8 mouse cellular contexts compared by ENCODE assay signal in genomic region chr7:81208944-81209343, GRCm38 (mm10). TPM values are rescaled to one million over a fixed set of nuclear protein-coding genes. Genes with fewer than 3 reads are reported as not detected.
DNase-seq lines count a peak whose midpoint lies in the region; TF ChIP-seq lines count a peak whose summit lies in the region.

No protein-coding gene starts in this region.

- no peaks in the 10 kb centered on the region for H3K9me3 ChIP-seq in ES-Bruce4 (replicated peaks; ENCODE audit: control insufficient read depth, insufficient read depth, low read length, poor library complexity, severe bottlenecking)

- H3K36me3 ChIP-seq in ES-Bruce4 (ENCODE audit: control insufficient read depth, insufficient read depth, low read length, poor library complexity, severe bottlenecking), result no peaks in the 10 kb centered on the region

- peak; percentile 18 to 30 for DNase-seq in cerebellum, adult 2 months
- no peak for DNase-seq in cerebellum, adult 11-12 months
- DNase-seq in c-Kit-positive CD71-positive TER-119-positive erythroid progenitor cells, embryonic 14.5 days (ENCODE audit: low spot score), result peak; percentile 13
- peak; percentile 66 to 79 for DNase-seq in heart, postnatal 36 days
- DNase-seq in left cerebral cortex, postnatal 36 days (ENCODE audit: low spot score in 2 of 2), result peak; percentile 27 to 33
- peak; percentile 28 for DNase-seq in ovary, adult 18-20 months (ENCODE audit: low spot score)
- DNase-seq in thymus, postnatal 0 days (ENCODE audit: low spot score), result peak; percentile 57

- no peak overlapping the region for H3K4me3 ChIP-seq in cerebellum, adult 2 months (replicated peaks; ENCODE audit: insufficient read depth, low read depth, low read length)
- no peak overlapping the region for H3K4me3 ChIP-seq in ES-Bruce4 (ENCODE audit: low read depth, low read length)

- TF ChIP-seq POLR2A in cerebellum, adult 2 months (IDR thresholded peaks at IDR 0.05; ENCODE audit: borderline replicate concordance, insufficient read depth, low read length), result no peak
- no peak for TF ChIP-seq POLR2A in ES-Bruce4 (IDR thresholded peaks at IDR 0.05; ENCODE audit: insufficient read depth, low read length)

- no peak for TF ChIP-seq EP300 in ES-Bruce4 (IDR thresholded peaks at IDR 0.05; ENCODE audit: insufficient read depth, low read depth, low read length)

- TF ChIP-seq CTCF in cerebellum, adult 2 months (IDR thresholded peaks at IDR 0.05; ENCODE audit: borderline replicate concordance, insufficient read depth, low read depth, low read length), result peak; percentile 42; the same call in 1 of the 2 replicates
- peak; percentile 86 for TF ChIP-seq CTCF in ES-Bruce4 (IDR thresholded peaks at IDR 0.05; ENCODE audit: low read depth, low read length)

- H3K27me3 ChIP-seq in cerebellum, adult 2 months (ENCODE audit: control insufficient read depth, insufficient read depth, low read length), result peaks cover 6% of the 10 kb centered on the region; the same call in 1 of the 2 replicates
- H3K27me3 ChIP-seq in ES-Bruce4 (ENCODE audit: control insufficient read depth, insufficient read depth, low read length, poor library complexity, severe bottlenecking), result peaks cover 8% of the 10 kb centered on the region

- 24% methylated on average over 6 of the region's 6 CpGs for WGBS in cerebellum, adult 2 months

- H3K4me1 ChIP-seq in cerebellum, adult 2 months (ENCODE audit: control insufficient read depth, insufficient read depth, low read length), result no peaks in the 10 kb centered on the region
- peaks cover 7% of the 10 kb centered on the region for H3K4me1 ChIP-seq in ES-Bruce4 (ENCODE audit: control insufficient read depth, insufficient read depth, low read length)

- no peak overlapping the region for H3K9ac ChIP-seq in ES-Bruce4 (ENCODE audit: low read depth, poor library complexity, severe bottlenecking)

- intact Hi-C loops in heart, postnatal 36 days (cut with DNase I), result loop anchor here (1.0 to 2.0 kb wide), 3 partner anchors 42 to 136 kb away; partner anchors contain the start of gene Rps17
- intact Hi-C loops in left cerebral cortex, postnatal 36 days (cut with DNase I), result no loop called here

- H3K27ac ChIP-seq in cerebellum, adult 2 months (ENCODE audit: insufficient read depth, low read length), result no peak overlapping the region
- no peak overlapping the region for H3K27ac ChIP-seq in ES-Bruce4 (ENCODE audit: insufficient read depth, low read length)

RNA-seq across cellular contexts. Expression of gene Pde8a, which starts 4.5 kb away (rescaled TPM):
- 16.4 and 21.8 TPM in 2 replicates for polyA plus RNA-seq in cerebellum, adult 2 months (2012; rRNA removed)
- polyA plus RNA-seq in ES-Bruce4 (2011; ENCODE audit: insufficient read depth, insufficient read length, low read depth, missing spikeins), result 7.0 and 7.4 TPM in 2 replicates
- total RNA-seq in heart, postnatal 36 days (2021), result 10 to 100 TPM; 11.5 to 11.9 TPM
- 1 to 10 TPM; 6.6 to 8.2 TPM for total RNA-seq in left cerebral cortex, postnatal 36 days (2021)
- 1.2 TPM in 2 replicates for polyA plus RNA-seq in thymus, postnatal 0 days (2015; fragmentation: Nextera tagmentation; extraction: Ambion mirVana)
